7 mouse cellular contexts compared by ENCODE assay signal in the genomic region with DNA sequence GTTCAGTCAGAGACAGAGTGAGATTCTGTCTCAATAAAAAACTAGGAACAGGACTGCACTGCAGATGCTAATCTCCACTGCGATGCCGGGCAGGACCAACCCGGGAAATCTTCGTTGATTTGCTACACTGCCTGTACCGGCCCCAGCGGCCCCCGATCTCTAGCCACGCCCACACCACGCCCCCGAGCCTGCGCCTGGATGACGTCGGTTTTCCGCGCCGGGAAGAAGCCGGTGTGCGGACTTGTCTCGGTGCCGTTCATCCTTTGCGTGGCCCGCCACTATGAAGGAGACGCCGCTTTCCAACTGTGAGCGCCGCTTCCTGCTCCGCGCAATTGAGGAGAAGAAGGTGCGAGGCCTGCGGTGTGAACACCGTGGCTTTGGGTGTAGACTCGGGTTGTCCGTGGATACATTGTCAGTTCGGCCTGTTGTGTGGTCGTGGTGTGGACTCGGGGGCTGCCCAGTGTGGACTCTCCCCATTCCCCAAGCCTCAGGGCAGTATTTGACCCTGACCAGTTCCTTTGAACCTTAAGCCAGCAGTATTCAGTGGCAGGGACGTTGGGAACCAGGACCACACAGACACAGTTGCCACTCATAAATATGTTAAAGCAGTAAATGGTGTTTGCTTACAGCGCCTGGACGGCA. TPM values are rescaled to one million over a fixed set of nuclear protein-coding genes. Genes with fewer than 3 reads are reported as not detected.
DNase-seq lines count a peak whose midpoint lies in the region; ATAC-seq lines count a peak whose summit lies in the region.

A gene (plus strand): TSS at position 201 of the 642 bp plus-strand sequence.

- peaks cover 16% of the 10 kb centered on the region for H3K36me3 ChIP-seq in intestine, embryonic 15.5 days
- peaks cover 39% of the 10 kb centered on the region for H3K36me3 ChIP-seq in midbrain, embryonic 10.5 days

- no peaks in the 10 kb centered on the region for H3K9me3 ChIP-seq in intestine, embryonic 15.5 days
- H3K9me3 ChIP-seq in midbrain, embryonic 10.5 days (replicated peaks) = no peaks in the 10 kb centered on the region

- H3K27ac ChIP-seq in intestine, embryonic 15.5 days = 0 out of 2 replicates have a peak within 1 kb of the TSS, but pooled peaks have one; percentile 0
- peak within 1 kb of the TSS; percentile 88 for H3K27ac ChIP-seq in midbrain, embryonic 10.5 days (replicated peaks)

- no peaks in the 10 kb centered on the region for H3K27me3 ChIP-seq in intestine, embryonic 15.5 days (replicated peaks)
- no peaks in the 10 kb centered on the region for H3K27me3 ChIP-seq in midbrain, embryonic 10.5 days (ENCODE audit: low read depth, poor library complexity, severe bottlenecking)

- peak within 1 kb of the TSS; percentile 78 for H3K4me3 ChIP-seq in intestine, embryonic 15.5 days (replicated peaks)
- peak within 1 kb of the TSS; percentile 88 for H3K4me3 ChIP-seq in midbrain, embryonic 10.5 days

- peak within 1 kb of the TSS; percentile 63 for H3K4me2 ChIP-seq in intestine, embryonic 15.5 days (replicated peaks)

- WGBS in intestine, embryonic 15.5 days = under 1% methylated on average over 39 of the region's 39 CpGs
- under 1% methylated on average over 39 of the region's 39 CpGs for WGBS in midbrain, embryonic 10.5 days

- H3K9ac ChIP-seq in intestine, embryonic 15.5 days = peak within 1 kb of the TSS; percentile 70

- H3K4me1 ChIP-seq in intestine, embryonic 15.5 days (replicated peaks) = peaks cover 5% of the 10 kb centered on the region; the same call in 1 of the 2 replicates
- H3K4me1 ChIP-seq in midbrain, embryonic 10.5 days = peaks cover 21% of the 10 kb centered on the region

- intact Hi-C loops in left cerebral cortex, postnatal 25 days (cut with DNase I) = loop anchor here (2.0 kb wide), 1 partner anchor 18 kb away; no protein-coding TSS in a partner anchor

- ATAC-seq in intestine, embryonic 15.5 days = peak; percentile 97

- peak; percentile 94 to 99 for DNase-seq in adrenal gland, adult (ENCODE audit: inconsistent age in 2 of 2, low spot score in 1 of 2)
- peak; percentile 93 for DNase-seq in embryo, embryonic 10.5 days (ENCODE audit: low spot score)
- peak; percentile 88 for DNase-seq in gastrocnemius, postnatal 25 days
- DNase-seq in left cerebral cortex, postnatal 25 days (ENCODE audit: low spot score in 2 of 2) = peak; percentile 96 to 97
- DNase-seq in midbrain, embryonic 10.5 days (ENCODE audit: low spot score) = peak; percentile 95
- DNase-seq in right cerebral cortex, postnatal 4 days = peak; percentile 97

RNA-seq across cellular contexts. Expression of the gene that starts here (rescaled TPM):
- 10 to 100 TPM; 13.5 to 15.0 TPM for total RNA-seq in gastrocnemius, postnatal 25 days (2021)
- 63.6 and 65.1 TPM in 2 replicates for polyA plus RNA-seq in intestine, embryonic 15.5 days (2015; fragmentation: Nextera tagmentation; extraction: Ambion mirVana)
- total RNA-seq in left cerebral cortex, postnatal 25 days (2021) = 10 to 100 TPM; 38.7 to 44.6 TPM
- polyA plus RNA-seq in midbrain, embryonic 10.5 days (2016; fragmentation: Nextera tagmentation; extraction: Ambion mirVana) = 108 and 113 TPM in 2 replicates

Comparison
In these comparisons a context has a peak if more than half of its experiments do, and no peak if none do; other contexts are left out.
1. Peak in every context shown above with its lines: DNase-seq, ATAC-seq, H3K4me3 ChIP-seq and H3K27ac ChIP-seq.